Mouse (Mus musculus): ENCODE measurements at regions not wholly inside any gene's neighbourhood (a gene's known extent, or its start where the extent isn't known, plus 50 kb on each side); places are given as distances from the start of the nearest gene placed in this dataset.

DNA sequence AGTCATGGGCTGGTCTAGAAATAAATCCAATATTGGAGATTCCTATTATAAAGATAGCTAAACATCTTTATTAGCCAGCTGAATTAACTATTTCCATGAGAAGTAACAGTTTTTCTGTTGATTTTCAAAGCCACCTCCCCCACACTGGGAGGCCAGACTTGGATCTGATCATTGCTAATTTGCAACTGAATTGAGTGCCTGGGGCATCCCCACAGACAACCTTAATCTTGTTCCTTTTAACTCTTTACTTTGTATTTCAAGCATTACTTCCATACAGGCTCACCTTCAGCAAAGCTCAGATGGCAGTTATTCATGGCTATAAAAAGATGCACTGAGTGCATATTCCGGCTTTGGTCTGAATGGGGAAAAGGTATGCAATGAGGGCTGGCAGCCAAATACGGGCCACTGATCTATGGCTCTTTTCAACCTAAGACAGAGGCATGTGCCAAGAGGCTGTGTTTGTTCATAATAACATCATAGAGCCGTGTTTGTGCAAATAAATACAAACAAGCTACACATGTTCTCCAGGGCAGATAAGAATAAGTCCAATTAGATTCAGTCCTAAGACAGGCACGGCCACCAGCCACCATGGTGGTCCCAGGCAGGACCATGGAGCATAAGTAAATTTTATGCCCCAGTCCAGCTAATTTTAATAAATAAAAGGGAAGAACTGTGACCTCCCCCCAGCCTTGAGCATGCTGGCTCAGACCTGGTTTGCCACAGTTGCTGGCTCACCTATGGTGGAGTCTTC lies 194.5 kb upstream of the Ttc29 start:
- no peak for ATAC-seq (ENCODE audit: low FRiP score)
- 77% methylated on average over 4 of the region's 4 CpGs for WGBS
- Histone ChIP-seq H3K27ac (ENCODE audit: low read depth, low read length) (no peak overlapping the region), H3K4me3 (ENCODE audit: low read depth, low read length) (no peak overlapping the region), H3K9ac (ENCODE audit: low read depth, low read length) (no peak overlapping the region), H3K4me2 (replicated peaks; ENCODE audit: low read depth, low read length) (no peak overlapping the region), H3K27me3 (ENCODE audit: control insufficient read depth, insufficient read depth, low read length) (no peaks in the 10 kb centered on the region), H3K9me3 (ENCODE audit: control insufficient read depth, low read length) (no peaks in the 10 kb centered on the region), H3K36me3 (ENCODE audit: control insufficient read depth, insufficient read depth, low read length) (no peaks in the 10 kb centered on the region), H3K4me1 (replicated peaks; ENCODE audit: control insufficient read depth, insufficient read depth, low read length) (no peaks in the 10 kb centered on the region)
- no peak for DNase-seq (ENCODE audit: low spot score)

DNA sequence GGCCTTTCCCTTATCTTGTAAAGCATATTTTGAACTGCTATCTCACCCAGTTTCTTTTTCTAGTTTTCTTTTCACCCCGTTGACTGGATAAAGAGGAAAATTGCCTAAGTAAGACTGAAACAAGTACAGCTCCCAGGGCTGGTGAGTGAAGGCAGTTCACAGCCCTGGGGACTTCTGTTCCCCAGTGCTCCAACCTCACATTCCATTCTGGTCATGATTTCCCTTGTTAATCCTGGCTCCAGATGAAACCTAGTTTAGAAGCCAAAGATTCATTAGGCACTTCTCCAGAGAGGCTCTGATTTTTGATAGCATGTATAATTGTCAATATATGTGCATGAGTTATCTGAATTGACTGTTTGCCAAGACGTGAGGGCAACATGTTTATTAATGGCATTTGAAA lies 191.6 kb upstream of the Ttc29 start:
- no peaks in the 10 kb centered on the region for H3K9me3 ChIP-seq (ENCODE audit: control insufficient read depth, low read length)
- no peak for DNase-seq (ENCODE audit: low spot score)
- no peaks in the 10 kb centered on the region for H3K27me3 ChIP-seq (ENCODE audit: control insufficient read depth, insufficient read depth, low read length)
- H3K4me1 ChIP-seq (replicated peaks; ENCODE audit: control insufficient read depth, insufficient read depth, low read length), result no peaks in the 10 kb centered on the region
- WGBS, result 77% methylated on average over 2 of the region's 2 CpGs
- no peak overlapping the region for H3K27ac ChIP-seq (ENCODE audit: low read depth, low read length)
- no peak overlapping the region for H3K4me2 ChIP-seq (replicated peaks; ENCODE audit: low read depth, low read length)
- H3K9ac ChIP-seq (ENCODE audit: low read depth, low read length), result no peak overlapping the region
- H3K36me3 ChIP-seq (ENCODE audit: control insufficient read depth, insufficient read depth, low read length), result no peaks in the 10 kb centered on the region
- no peak overlapping the region for H3K4me3 ChIP-seq (ENCODE audit: low read depth, low read length)
- no peak for ATAC-seq (ENCODE audit: low FRiP score)

DNA sequence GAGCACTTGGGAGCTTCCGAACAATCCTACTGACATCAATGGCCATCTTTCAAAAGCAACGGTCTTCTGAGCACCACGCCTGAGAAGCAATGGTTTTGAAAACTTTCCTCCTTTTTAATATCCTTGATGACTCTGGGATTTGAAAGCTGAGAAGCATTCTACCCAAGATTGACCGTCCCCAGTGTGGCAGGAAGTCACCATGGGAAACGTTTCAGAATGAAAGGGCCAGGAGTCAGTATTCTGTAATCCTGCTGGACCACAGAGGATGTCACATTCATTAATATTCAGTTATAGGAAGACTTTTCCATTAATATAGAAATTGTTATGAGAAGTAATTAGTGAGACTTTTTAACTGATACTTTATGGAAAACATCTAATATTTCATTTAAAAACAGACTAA lies 190.1 kb upstream of the Ttc29 start:
- Histone ChIP-seq H3K27ac (ENCODE audit: low read depth, low read length) (no peak overlapping the region), H3K4me2 (replicated peaks; ENCODE audit: low read depth, low read length) (no peak overlapping the region), H3K36me3 (ENCODE audit: control insufficient read depth, insufficient read depth, low read length) (no peaks in the 10 kb centered on the region), H3K9ac (ENCODE audit: low read depth, low read length) (no peak overlapping the region), H3K27me3 (ENCODE audit: control insufficient read depth, insufficient read depth, low read length) (no peaks in the 10 kb centered on the region), H3K4me3 (ENCODE audit: low read depth, low read length) (no peak overlapping the region), H3K4me1 (replicated peaks; ENCODE audit: control insufficient read depth, insufficient read depth, low read length) (no peaks in the 10 kb centered on the region), H3K9me3 (ENCODE audit: control insufficient read depth, low read length) (no peaks in the 10 kb centered on the region)
- WGBS, result 68% methylated on average over 5 of the region's 5 CpGs
- DNase-seq (ENCODE audit: low spot score) (no peak), ATAC-seq (ENCODE audit: low FRiP score) (no peak)

DNA sequence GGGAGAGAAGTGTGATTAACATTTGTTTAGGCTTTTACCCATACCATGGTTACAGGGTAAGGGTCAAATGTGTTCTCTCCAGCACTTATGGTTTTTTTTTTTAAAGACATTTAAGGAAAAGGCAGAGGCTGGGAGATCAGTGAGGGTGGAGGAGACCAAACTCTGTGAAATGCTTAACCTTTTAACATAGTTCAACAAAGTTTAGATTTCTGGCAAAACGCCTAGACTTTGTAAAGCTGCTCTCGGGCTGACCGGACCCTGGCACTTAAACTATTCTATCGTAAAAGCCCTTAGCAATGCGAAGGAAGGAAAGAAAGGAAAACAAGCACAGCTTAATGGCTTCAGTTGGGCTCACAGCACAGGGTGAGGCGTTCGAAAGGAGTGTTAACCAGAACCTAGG lies 189.6 kb upstream of the Ttc29 start:
- 67% methylated on average over 7 of the region's 7 CpGs for WGBS
- no peak overlapping the region for H3K4me3 ChIP-seq (ENCODE audit: low read depth, low read length)
- ATAC-seq (ENCODE audit: low FRiP score) (no peak), DNase-seq (ENCODE audit: low spot score) (no peak)
- no peak overlapping the region for H3K9ac ChIP-seq (ENCODE audit: low read depth, low read length)
- no peak overlapping the region for H3K4me2 ChIP-seq (replicated peaks; ENCODE audit: low read depth, low read length)
- H3K9me3 ChIP-seq (ENCODE audit: control insufficient read depth, low read length), result no peaks in the 10 kb centered on the region
- no peak overlapping the region for H3K27ac ChIP-seq (ENCODE audit: low read depth, low read length)
- no peaks in the 10 kb centered on the region for H3K4me1 ChIP-seq (replicated peaks; ENCODE audit: control insufficient read depth, insufficient read depth, low read length)
- H3K27me3 ChIP-seq (ENCODE audit: control insufficient read depth, insufficient read depth, low read length), result no peaks in the 10 kb centered on the region
- no peaks in the 10 kb centered on the region for H3K36me3 ChIP-seq (ENCODE audit: control insufficient read depth, insufficient read depth, low read length)

DNA sequence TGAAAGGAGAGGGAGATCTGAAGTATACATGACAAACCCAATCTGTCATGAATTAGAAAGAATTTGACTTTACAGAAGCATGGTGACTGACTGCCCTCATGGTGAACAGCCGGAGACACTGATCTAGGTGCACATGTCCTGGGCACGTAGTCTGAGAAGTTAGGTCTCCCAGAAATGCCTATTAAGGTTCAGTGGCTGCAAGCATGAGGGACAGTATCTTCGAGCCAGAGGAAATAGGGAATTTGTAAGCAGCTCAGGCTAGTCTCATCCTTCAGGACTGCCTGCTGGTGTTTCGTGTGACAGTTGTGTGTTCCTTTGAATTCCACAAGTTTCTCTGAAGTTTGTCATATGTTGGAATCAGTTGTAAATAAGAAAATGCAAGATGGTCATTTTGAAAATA lies 189.2 kb upstream of the Ttc29 start:
- H3K9ac ChIP-seq (ENCODE audit: low read depth, low read length), result no peak overlapping the region
- H3K36me3 ChIP-seq (ENCODE audit: control insufficient read depth, insufficient read depth, low read length), result no peaks in the 10 kb centered on the region
- no peaks in the 10 kb centered on the region for H3K4me1 ChIP-seq (replicated peaks; ENCODE audit: control insufficient read depth, insufficient read depth, low read length)
- DNase-seq (ENCODE audit: low spot score), result no peak
- ATAC-seq (ENCODE audit: low FRiP score), result no peak
- H3K9me3 ChIP-seq (ENCODE audit: control insufficient read depth, low read length), result no peaks in the 10 kb centered on the region
- H3K27me3 ChIP-seq (ENCODE audit: control insufficient read depth, insufficient read depth, low read length), result no peaks in the 10 kb centered on the region
- 78% methylated on average over 4 of the region's 4 CpGs for WGBS
- H3K4me2 ChIP-seq (replicated peaks; ENCODE audit: low read depth, low read length), result no peak overlapping the region
- H3K4me3 ChIP-seq (ENCODE audit: low read depth, low read length), result no peak overlapping the region
- H3K27ac ChIP-seq (ENCODE audit: low read depth, low read length), result no peak overlapping the region

DNA sequence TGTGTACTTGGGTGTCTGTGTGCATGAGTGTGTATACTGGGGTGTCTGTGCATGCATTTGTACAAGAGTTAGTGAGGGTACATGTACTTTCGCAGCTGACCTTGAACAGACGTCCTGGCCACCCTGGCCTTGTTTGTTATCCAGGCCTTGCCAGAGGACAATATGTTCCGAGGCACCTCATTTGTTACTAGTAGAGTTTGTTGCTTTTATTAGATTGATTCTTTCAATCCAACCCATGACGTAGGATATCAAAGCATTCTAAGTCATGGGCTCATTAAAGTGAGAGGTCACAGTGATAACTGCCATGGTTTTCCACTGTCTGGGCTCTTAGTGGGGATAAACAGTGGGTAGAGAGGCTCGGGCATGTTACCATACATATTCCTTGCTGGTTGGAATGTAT lies 188.1 kb upstream of the Ttc29 start:
- Histone ChIP-seq H3K27me3 (ENCODE audit: control insufficient read depth, insufficient read depth, low read length) (no peaks in the 10 kb centered on the region), H3K9ac (ENCODE audit: low read depth, low read length) (no peak overlapping the region), H3K36me3 (ENCODE audit: control insufficient read depth, insufficient read depth, low read length) (no peaks in the 10 kb centered on the region), H3K4me1 (replicated peaks; ENCODE audit: control insufficient read depth, insufficient read depth, low read length) (no peaks in the 10 kb centered on the region), H3K4me2 (replicated peaks; ENCODE audit: low read depth, low read length) (no peak overlapping the region), H3K27ac (ENCODE audit: low read depth, low read length) (no peak overlapping the region), H3K4me3 (ENCODE audit: low read depth, low read length) (no peak overlapping the region), H3K9me3 (ENCODE audit: control insufficient read depth, low read length) (no peaks in the 10 kb centered on the region)
- DNase-seq (ENCODE audit: low spot score), result no peak
- no peak for ATAC-seq (ENCODE audit: low FRiP score)
- 88% methylated on average over 5 of the region's 5 CpGs for WGBS

DNA sequence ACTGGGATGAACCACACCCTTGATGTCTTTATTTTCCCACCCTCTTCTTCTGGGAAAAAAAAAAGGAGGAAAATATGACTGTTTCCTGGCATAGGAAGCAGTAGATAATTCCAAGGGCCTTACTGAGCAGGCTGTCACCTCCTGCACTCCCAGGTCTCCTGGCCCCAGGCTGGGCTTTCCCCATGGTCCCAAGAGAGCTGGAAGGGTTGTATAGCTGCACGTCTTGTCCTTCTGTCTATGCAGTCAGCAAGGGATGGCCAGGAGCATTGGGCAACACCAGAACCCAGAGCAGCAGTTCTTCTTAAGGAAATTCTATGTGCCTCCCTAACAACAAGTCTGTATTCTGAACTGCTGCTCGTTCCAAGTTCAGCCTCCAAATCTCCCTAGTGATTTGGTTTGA lies 185.7 kb upstream of the Ttc29 start:
- no peaks in the 10 kb centered on the region for H3K9me3 ChIP-seq (ENCODE audit: control insufficient read depth, low read length)
- DNase-seq (ENCODE audit: low spot score) (no peak), ATAC-seq (ENCODE audit: low FRiP score) (no peak)
- no peaks in the 10 kb centered on the region for H3K27me3 ChIP-seq (ENCODE audit: control insufficient read depth, insufficient read depth, low read length)
- no peaks in the 10 kb centered on the region for H3K4me1 ChIP-seq (replicated peaks; ENCODE audit: control insufficient read depth, insufficient read depth, low read length)
- H3K4me2 ChIP-seq (replicated peaks; ENCODE audit: low read depth, low read length), result no peak overlapping the region
- no peak overlapping the region for H3K27ac ChIP-seq (ENCODE audit: low read depth, low read length)
- H3K4me3 ChIP-seq (ENCODE audit: low read depth, low read length), result no peak overlapping the region
- 81% methylated on average over 2 of the region's 2 CpGs for WGBS
- H3K36me3 ChIP-seq (ENCODE audit: control insufficient read depth, insufficient read depth, low read length), result no peaks in the 10 kb centered on the region
- H3K9ac ChIP-seq (ENCODE audit: low read depth, low read length), result no peak overlapping the region

DNA sequence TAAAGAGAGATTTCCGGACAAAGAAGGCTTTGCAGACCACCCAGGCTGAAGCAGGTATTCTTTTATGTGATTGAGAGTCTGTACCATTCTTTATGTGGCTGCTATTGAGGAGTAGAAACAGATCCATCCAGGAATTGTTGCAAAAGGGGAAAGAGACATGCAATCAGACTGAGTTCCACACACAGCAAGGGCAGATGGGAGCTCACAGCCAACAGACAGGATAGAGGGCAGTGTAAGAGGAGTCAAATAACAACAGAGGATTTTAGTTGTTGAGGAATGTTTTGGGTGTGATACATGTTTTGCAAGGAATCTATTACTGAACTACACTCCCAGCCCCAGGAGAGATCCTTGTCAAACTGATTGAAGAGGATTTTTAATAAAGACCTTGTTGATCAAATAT lies 184.2 kb upstream of the Ttc29 start:
- DNase-seq (ENCODE audit: low spot score) (no peak), ATAC-seq (ENCODE audit: low FRiP score) (no peak)
- Histone ChIP-seq H3K4me3 (ENCODE audit: low read depth, low read length) (no peak overlapping the region), H3K36me3 (ENCODE audit: control insufficient read depth, insufficient read depth, low read length) (no peaks in the 10 kb centered on the region), H3K4me2 (replicated peaks; ENCODE audit: low read depth, low read length) (no peak overlapping the region), H3K4me1 (replicated peaks; ENCODE audit: control insufficient read depth, insufficient read depth, low read length) (no peaks in the 10 kb centered on the region), H3K9me3 (ENCODE audit: control insufficient read depth, low read length) (no peaks in the 10 kb centered on the region), H3K27me3 (ENCODE audit: control insufficient read depth, insufficient read depth, low read length) (no peaks in the 10 kb centered on the region), H3K9ac (ENCODE audit: low read depth, low read length) (no peak overlapping the region), H3K27ac (ENCODE audit: low read depth, low read length) (no peak overlapping the region)
- 81% methylated on average over 1 of the region's 1 CpGs for WGBS

DNA sequence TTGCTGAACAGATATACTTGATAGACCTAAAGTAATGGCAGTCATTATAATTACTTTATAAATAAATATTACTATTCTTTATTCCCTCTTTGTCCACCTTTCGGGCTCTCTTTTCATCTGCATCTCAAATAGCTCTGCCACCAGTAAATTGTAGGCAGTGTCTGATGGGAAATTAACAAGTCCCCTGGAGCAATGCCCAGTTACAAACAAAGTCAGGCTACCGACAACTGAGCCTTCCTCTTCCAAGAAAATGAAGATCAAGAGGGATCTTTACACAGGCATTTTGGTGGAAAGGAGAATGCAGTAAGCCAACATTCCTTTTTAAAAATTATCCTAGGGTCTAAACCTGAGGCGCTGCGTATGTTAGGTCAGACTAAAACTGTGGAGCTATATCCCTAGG lies 181.3 kb upstream of the Ttc29 start:
- Histone ChIP-seq H3K9me3 (ENCODE audit: control insufficient read depth, low read length) (no peaks in the 10 kb centered on the region), H3K36me3 (ENCODE audit: control insufficient read depth, insufficient read depth, low read length) (no peaks in the 10 kb centered on the region), H3K4me1 (replicated peaks; ENCODE audit: control insufficient read depth, insufficient read depth, low read length) (no peaks in the 10 kb centered on the region), H3K4me2 (replicated peaks; ENCODE audit: low read depth, low read length) (no peak overlapping the region), H3K27ac (ENCODE audit: low read depth, low read length) (no peak overlapping the region), H3K9ac (ENCODE audit: low read depth, low read length) (no peak overlapping the region), H3K4me3 (ENCODE audit: low read depth, low read length) (no peak overlapping the region), H3K27me3 (ENCODE audit: control insufficient read depth, insufficient read depth, low read length) (no peaks in the 10 kb centered on the region)
- no peak for ATAC-seq (ENCODE audit: low FRiP score)
- WGBS, result 87% methylated on average over 4 of the region's 4 CpGs
- DNase-seq (ENCODE audit: low spot score), result no peak

All from hindbrain, embryonic 11.5 days (tissue).